Mouse (Mus musculus) neural tube, embryonic 13.5 days (tissue): ENCODE measurements around the gene Wdr59. TPM values are rescaled to one million over a fixed set of nuclear protein-coding genes. Genes with fewer than 3 reads are reported as not detected.

ENCODE experiments used
- ATAC-seq: fragments of 200-750 bp; cut with Nextera tagmentation; 2 replicates; pipeline ENCODE4 v1.8.0; 2017; ENCODE audit warnings: low read depth, mild to moderate bottlenecking, moderate TSS enrichment, moderate library complexity
- H3K27ac ChIP-seq: fragments of 300-500 bp; sonication (generic); replicated peaks from 2 replicates; pipeline ENCODE4 v1.5.1; 2015; ENCODE audit warnings: moderate library complexity, mild to moderate bottlenecking, inconsistent platforms
- H3K27me3 ChIP-seq: fragments of 300-500 bp; sonication (generic); 2 replicates; pipeline ENCODE4 v1.6.1; 2015; ENCODE audit warnings: mild to moderate bottlenecking, inconsistent platforms
- H3K36me3 ChIP-seq: fragments of 300-500 bp; sonication (generic); 2 replicates; pipeline ENCODE4 v1.6.1; 2015; ENCODE audit warnings: mild to moderate bottlenecking, inconsistent platforms
- H3K4me1 ChIP-seq: fragments of 300-500 bp; sonication (generic); replicated peaks from 2 replicates; pipeline ENCODE4 v1.6.1; 2015; ENCODE audit warnings: inconsistent platforms
- H3K4me2 ChIP-seq: fragments of 300-500 bp; sonication (generic); 2 replicates; pipeline ENCODE4 v1.6.1; 2015; ENCODE audit warnings: inconsistent platforms, mild to moderate bottlenecking, moderate library complexity
- H3K4me3 ChIP-seq: fragments of 300-500 bp; sonication (generic); 2 replicates; pipeline ENCODE4 v1.5.1; 2015; ENCODE audit warnings: mild to moderate bottlenecking, inconsistent platforms
- H3K9ac ChIP-seq: fragments of 300-500 bp; sonication (generic); 2 replicates; pipeline ENCODE4 v1.6.1; 2015; ENCODE audit warnings: moderate library complexity, mild to moderate bottlenecking, inconsistent platforms
- H3K9me3 ChIP-seq: fragments of 300-500 bp; sonication (generic); 2 replicates; pipeline ENCODE4 v1.6.1; 2016; ENCODE audit warnings: inconsistent platforms
- WGBS: fragments of 180-500 bp; shearing (Covaris S2); methylation state at CpG from one replicate; pipeline ENCODE4 v1.1.7; 2015; 5-methylcytosine and 5-hydroxymethylcytosine counted together
- microRNA-seq: library from miRNA; unstranded; fragments of <30 nt; microRNA quantifications from one replicate; pipeline ENCODE4, GENCODE M21; 2016
- polyA plus RNA-seq: library from polyadenylated mRNA; unstranded; fragments of >200 nt; fragmentation: Nextera tagmentation; extraction: Ambion mirVana; gene quantifications from 2 replicates; pipeline ENCODE4 v1.2.1, GENCODE M21; 2015

Wdr59 gene
- polyA plus RNA-seq, 1 experiment from 2014 or later, result 8.5 TPM

GRCm38 (mm10) chr8:111424646-111425045, 97.2 kb downstream of the Wdr59 start:
- H3K4me2 ChIP-seq, result no peak overlapping the region
- H3K36me3 ChIP-seq, result no peaks in the 10 kb centered on the region
- WGBS, result 84% methylated on average over 9 of the region's 9 CpGs
- no peaks in the 10 kb centered on the region for H3K27me3 ChIP-seq
- H3K9me3 ChIP-seq, result no peaks in the 10 kb centered on the region
- H3K4me3 ChIP-seq, result no peak overlapping the region
- ATAC-seq, result no peak
- no peak overlapping the region for H3K9ac ChIP-seq
- H3K4me1 ChIP-seq, result no peaks in the 10 kb centered on the region
- no peak overlapping the region for H3K27ac ChIP-seq

- H3K4me1 ChIP-seq, result no peaks in the 10 kb centered on the region
- H3K36me3 ChIP-seq, result no peaks in the 10 kb centered on the region
- no peak for ATAC-seq
- no peak overlapping the region for H3K27ac ChIP-seq
- H3K9ac ChIP-seq, result no peak overlapping the region
- WGBS, result 81% methylated on average over 11 of the region's 11 CpGs
- H3K9me3 ChIP-seq, result no peaks in the 10 kb centered on the region
- H3K27me3 ChIP-seq, result no peaks in the 10 kb centered on the region
- no peak overlapping the region for H3K4me2 ChIP-seq
- no peak overlapping the region for H3K4me3 ChIP-seq
Observed at GRCm38 (mm10) chr8:111424181-111424580, 97.7 kb downstream of the Wdr59 start.

DNA sequence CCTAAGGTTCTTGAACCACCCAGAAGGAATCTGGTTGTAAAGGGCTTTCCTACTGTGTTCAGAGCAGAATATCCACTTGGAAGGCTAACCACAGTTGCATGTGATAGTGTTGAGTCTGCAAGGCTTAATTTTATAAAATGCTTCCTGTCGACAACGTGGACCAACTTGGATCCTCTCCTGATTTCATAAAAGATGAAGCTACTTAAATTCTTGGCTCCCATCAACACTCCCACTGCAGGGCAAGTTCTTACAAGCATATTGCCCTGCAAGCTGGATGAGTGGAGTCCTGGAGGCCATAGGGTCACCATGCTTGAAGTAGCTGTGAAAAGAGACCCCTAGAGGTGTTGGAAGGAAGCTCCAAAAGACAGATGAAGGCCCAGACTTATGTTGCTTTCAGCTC, 99.3 kb downstream of the Wdr59 start:
- Histone ChIP-seq H3K4me2 (no peak overlapping the region), H3K27me3 (no peaks in the 10 kb centered on the region), H3K4me1 (no peaks in the 10 kb centered on the region), H3K36me3 (no peaks in the 10 kb centered on the region), H3K4me3 (no peak overlapping the region), H3K9ac (no peak overlapping the region), H3K9me3 (no peaks in the 10 kb centered on the region), H3K27ac (no peak overlapping the region)
- ATAC-seq, result no peak
- 84% methylated on average over 2 of the region's 2 CpGs for WGBS

GRCm38 (mm10) chr8:111419171-111419570, 102.7 kb downstream of the Wdr59 start:
- H3K4me2 ChIP-seq, result no peak overlapping the region
- H3K9ac ChIP-seq, result no peak overlapping the region
- no peak overlapping the region for H3K27ac ChIP-seq
- no peak overlapping the region for H3K4me3 ChIP-seq
- H3K36me3 ChIP-seq, result no peaks in the 10 kb centered on the region
- no peak for ATAC-seq
- no peaks in the 10 kb centered on the region for H3K27me3 ChIP-seq
- 77% methylated on average over 3 of the region's 3 CpGs for WGBS
- H3K4me1 ChIP-seq, result no peaks in the 10 kb centered on the region
- no peaks in the 10 kb centered on the region for H3K9me3 ChIP-seq

DNA sequence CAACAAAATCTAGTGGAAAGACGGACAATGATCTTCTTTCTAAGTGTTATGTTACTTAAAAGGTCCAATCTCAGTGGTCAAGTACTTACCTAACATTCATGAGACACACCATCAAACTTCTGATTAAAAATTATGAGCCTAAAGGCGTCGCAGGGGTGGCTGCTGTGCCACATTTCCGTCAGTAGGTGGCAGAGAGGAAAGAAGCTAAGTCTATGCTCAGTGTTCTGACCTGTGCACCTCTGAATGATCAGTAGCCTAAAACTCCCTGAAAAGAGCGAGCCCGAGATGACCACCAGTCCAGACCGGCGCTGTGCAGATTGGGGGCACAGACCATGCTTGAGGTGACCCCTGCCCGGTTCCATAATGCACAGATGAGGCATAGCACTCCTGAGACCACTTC, 103.3 kb downstream of the Wdr59 start:
- no peaks in the 10 kb centered on the region for H3K9me3 ChIP-seq
- no peak overlapping the region for H3K27ac ChIP-seq
- no peaks in the 10 kb centered on the region for H3K36me3 ChIP-seq
- H3K4me3 ChIP-seq, result no peak overlapping the region
- no peak overlapping the region for H3K4me2 ChIP-seq
- H3K9ac ChIP-seq, result no peak overlapping the region
- WGBS, result 32% methylated on average over 9 of the region's 9 CpGs
- H3K27me3 ChIP-seq, result no peaks in the 10 kb centered on the region
- no peak for ATAC-seq
- H3K4me1 ChIP-seq, result no peaks in the 10 kb centered on the region

DNA sequence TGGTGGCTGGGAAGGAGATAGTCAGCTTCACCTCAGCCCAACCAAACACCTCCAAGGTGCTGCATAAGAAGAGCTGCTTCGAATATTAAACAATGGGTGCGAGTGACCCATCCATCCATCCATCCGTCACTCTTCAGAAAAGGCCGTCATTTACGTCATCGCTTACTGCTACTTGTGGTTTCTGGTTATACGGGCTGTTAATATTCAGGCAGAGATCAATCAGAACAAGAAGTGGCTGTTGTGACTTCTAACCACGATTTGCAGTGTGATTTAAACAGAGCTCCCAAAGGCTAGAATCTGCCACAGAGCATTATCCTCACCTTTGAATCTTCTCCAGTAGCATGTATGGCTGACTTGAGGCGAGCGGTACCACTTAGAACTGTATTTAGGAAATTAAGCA, 104.7 kb downstream of the Wdr59 start:
- H3K27me3 ChIP-seq, result no peaks in the 10 kb centered on the region
- 82% methylated on average over 10 of the region's 10 CpGs for WGBS
- ATAC-seq, result no peak

GRCm38 (mm10) chr8:111403391-111403790, 118.5 kb downstream of the Wdr59 start:
- no peaks in the 10 kb centered on the region for H3K36me3 ChIP-seq
- ATAC-seq, result no peak
- H3K27ac ChIP-seq, result no peak overlapping the region
- H3K9me3 ChIP-seq, result no peaks in the 10 kb centered on the region
- H3K4me2 ChIP-seq, result no peak overlapping the region
- WGBS, result 52% methylated on average over 4 of the region's 4 CpGs
- no peaks in the 10 kb centered on the region for H3K4me1 ChIP-seq
- H3K27me3 ChIP-seq, result 0 out of 2 replicates have a peak, but pooled peaks cover 4% of the 10 kb centered on the region
- H3K4me3 ChIP-seq, result no peak overlapping the region
- no peak overlapping the region for H3K9ac ChIP-seq

More for the DNA sequence above, 104.7 kb downstream of the Wdr59 start:
- H3K4me2 ChIP-seq, result no peak overlapping the region
- H3K9me3 ChIP-seq, result no peaks in the 10 kb centered on the region
- no peaks in the 10 kb centered on the region for H3K36me3 ChIP-seq
- H3K4me3 ChIP-seq, result no peak overlapping the region
- H3K4me1 ChIP-seq, result no peaks in the 10 kb centered on the region
- no peak overlapping the region for H3K27ac ChIP-seq
- no peak overlapping the region for H3K9ac ChIP-seq

Small RNA genes lying within 50 kb of the gene (microRNA-seq; reads per million reads assigned to microRNA genes)
- not detected for gene Mir1957b

Other genes with a start within 250 kb of the Wdr59 start
- gene Rfwd3, start 221.9 kb downstream of the Wdr59 start, polyA plus RNA-seq, result 26.9 and 29.6 TPM in 2 replicates
- gene Mlkl, start 183.9 kb downstream of the Wdr59 start, polyA plus RNA-seq, result 0.18 and 0.90 TPM in 2 replicates
- gene Fa2h, start 128.3 kb downstream of the Wdr59 start, polyA plus RNA-seq, result 0.11 and 0.13 TPM in 2 replicates
- gene Znrf1, start 14.0 kb upstream of the Wdr59 start, polyA plus RNA-seq, result 86.8 and 100.0 TPM in 2 replicates
- 0.40 and 0.68 TPM in 2 replicates for gene Ldhd, start 108.3 kb upstream of the Wdr59 start, polyA plus RNA-seq
- 22.0 and 29.5 TPM in 2 replicates for gene Zfp1, start 121.3 kb upstream of the Wdr59 start, polyA plus RNA-seq
- gene Ctrb1, start 168.9 kb upstream of the Wdr59 start, polyA plus RNA-seq, result not detected in 2 replicates
- 51.0 and 51.6 TPM in 2 replicates for gene Bcar1, start 221.7 kb upstream of the Wdr59 start, polyA plus RNA-seq